Mouse (Mus musculus) olfactory bulb, adult 2 months (tissue): Measurements from ENCODE around the gene Dnajc5. TPM values are rescaled to one million over a fixed set of nuclear protein-coding genes. Genes with fewer than 3 reads are reported as not detected.

Source experiments
- H3K27ac ChIP-seq: fragments of 200-500 bp; 2 replicates; pipeline ENCODE4 v1.5.1; 2012; ENCODE audit warnings: low read depth, low read length; ENCODE audit not compliant: insufficient read depth
- H3K4me1 ChIP-seq: fragments of 200-500 bp; 2 replicates; pipeline ENCODE4 v1.6.1; 2012; ENCODE audit warnings: low read length; ENCODE audit not compliant: control insufficient read depth, insufficient read depth
- H3K4me3 ChIP-seq: fragments of 200-500 bp; 2 replicates; pipeline ENCODE4 v1.5.1; 2012; ENCODE audit warnings: mild to moderate bottlenecking, low read depth, low read length, moderate library complexity; ENCODE audit not compliant: insufficient read depth
- CTCF ChIP-seq: fragments of 200-500 bp; IDR thresholded peaks from 2 replicates; pipeline ENCODE4 v1.5.1; 2012; ENCODE audit warnings: low read depth, mild to moderate bottlenecking, low read length, moderate library complexity; ENCODE audit not compliant: insufficient read depth
- POLR2A ChIP-seq: fragments of 200-500 bp; IDR thresholded peaks from 2 replicates; pipeline ENCODE4 v1.6.1; 2012; ENCODE audit warnings: mild to moderate bottlenecking, low read depth, low read length, moderate library complexity; ENCODE audit not compliant: insufficient read depth
- WGBS: fragments of 180-500 bp; shearing (Covaris S2); methylation state at CpG from one replicate; pipeline ENCODE4 v1.1.7; 2018; 5-methylcytosine and 5-hydroxymethylcytosine counted together
- polyA plus RNA-seq: library from polyadenylated mRNA; stranded (reverse); fragments of >200 nt; gene quantifications from 2 replicates; pipeline ENCODE4 v1.2.4, GENCODE M21; 2012; ENCODE audit warnings: low replicate concordance; ENCODE audit not compliant: missing spikeins, insufficient read depth, insufficient read length

Dnajc5 gene
- polyA plus RNA-seq, 1 experiment = 447 TPM

DNA sequence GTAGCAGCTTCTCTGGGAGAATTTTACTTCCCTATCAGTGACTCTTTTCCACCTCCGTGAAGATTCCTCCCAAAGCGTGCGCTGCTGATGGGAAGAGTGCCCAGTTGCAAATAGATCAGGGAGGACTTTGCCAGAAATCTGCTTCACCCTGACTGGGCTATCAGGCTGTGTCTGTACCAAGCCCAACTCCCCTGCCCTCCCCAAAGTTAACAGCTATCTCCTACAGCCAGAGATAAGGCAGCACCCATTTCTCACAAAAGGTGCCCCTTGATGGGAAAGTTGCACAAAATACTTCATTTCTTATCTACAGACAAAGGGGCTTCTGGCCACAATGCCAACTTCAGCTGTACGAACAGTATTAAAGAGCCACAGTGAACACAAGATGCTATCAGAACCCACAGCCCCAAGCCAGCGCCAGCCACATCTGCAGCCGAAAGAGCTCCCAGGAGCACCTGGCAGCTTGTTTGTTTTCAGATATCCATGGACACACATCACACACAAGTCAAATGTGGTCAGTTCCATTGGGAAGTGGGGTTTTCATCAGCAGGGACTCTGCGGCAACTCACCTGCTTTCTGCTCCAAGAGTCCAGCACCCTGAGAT is 57.8 kb downstream of the Dnajc5 start:
- whole genome bisulfite sequencing = 52% methylated on average over 7 of the region's 7 CpGs
- no peak overlapping the region for H3K27ac ChIP-seq
- no peak for TF ChIP-seq CTCF
- H3K4me3 ChIP-seq = no peak overlapping the region
- peaks cover 23% of the 10 kb centered on the region for H3K4me1 ChIP-seq

DNA sequence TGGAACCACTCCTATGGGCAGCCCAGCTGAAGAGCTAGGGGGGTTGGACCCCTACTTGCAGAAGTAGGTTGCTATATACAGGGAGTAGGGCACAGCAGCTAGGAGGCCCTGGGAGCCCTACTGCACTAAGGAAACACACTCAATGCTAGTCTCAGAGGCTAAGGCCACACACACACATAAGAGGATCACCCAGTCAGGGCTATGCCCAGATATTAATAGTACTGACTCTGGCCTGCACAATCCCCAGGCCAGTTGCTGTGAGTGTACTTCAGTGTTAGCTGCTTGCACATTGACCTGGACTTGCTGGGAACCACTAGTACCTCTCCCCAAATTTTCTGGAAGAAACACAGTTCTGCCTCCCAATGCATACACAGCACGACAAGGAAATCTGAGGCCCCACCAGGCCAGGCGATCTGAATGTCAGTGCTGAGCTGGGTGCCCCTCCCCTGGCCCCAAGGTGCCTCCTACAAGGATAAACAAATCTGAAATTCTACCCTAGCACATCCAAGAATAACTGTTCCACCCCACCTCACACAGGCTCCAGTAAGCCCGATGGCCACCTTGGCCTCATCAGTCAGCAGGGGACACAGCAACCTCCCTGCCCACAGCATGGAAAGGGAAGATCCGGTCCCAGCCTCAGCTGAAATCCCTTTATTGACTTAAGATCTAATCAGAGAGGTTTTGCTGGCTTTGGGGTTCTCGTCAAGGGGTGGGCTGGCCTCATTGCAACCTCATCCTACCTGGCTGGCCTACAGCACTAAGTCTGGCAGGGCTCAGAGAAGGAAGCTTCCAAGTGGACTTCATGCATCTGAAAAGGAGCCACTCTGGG is 58.7 kb downstream of the Dnajc5 start:
- WGBS = 74% methylated on average over 5 of the region's 5 CpGs
- Histone ChIP-seq H3K4me3 (no peak overlapping the region), H3K4me1 (peaks cover 23% of the 10 kb centered on the region), H3K27ac (no peak overlapping the region)
- TF ChIP-seq POLR2A (no peak), CTCF (no peak)

DNA sequence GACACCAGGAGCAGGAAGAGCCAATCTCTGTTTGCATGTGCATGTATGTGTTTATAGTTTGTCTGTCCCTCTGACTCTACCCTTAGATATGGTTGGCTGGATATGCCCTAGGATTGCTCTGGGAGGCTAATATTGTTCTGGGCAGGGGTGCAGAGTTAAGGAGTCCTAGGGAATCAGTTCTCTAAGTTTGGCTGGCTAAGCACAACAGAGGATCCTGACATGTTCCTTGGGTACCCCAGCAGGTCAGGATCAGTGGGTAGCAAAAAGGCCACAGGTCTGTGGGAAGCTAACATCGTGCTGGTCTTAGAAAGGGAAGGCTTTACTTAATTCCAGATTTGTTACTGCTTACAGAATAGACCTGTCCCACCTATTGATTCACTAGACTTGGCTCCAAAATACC is 59.4 kb downstream of the Dnajc5 start:
- Histone ChIP-seq H3K4me1 (peaks cover 23% of the 10 kb centered on the region), H3K27ac (no peak overlapping the region), H3K4me3 (no peak overlapping the region)
- TF ChIP-seq CTCF (no peak), POLR2A (no peak)
- 86% methylated on average over 1 of the region's 1 CpGs for WGBS

GRCm38 (mm10) chr2:181580131-181580772 is 60.0 kb downstream of the Dnajc5 start:
- H3K27ac ChIP-seq = no peak overlapping the region
- 75% methylated on average over 5 of the region's 5 CpGs for WGBS
- H3K4me3 ChIP-seq = peak overlapping the region; percentile 81
- TF ChIP-seq CTCF (no peak), POLR2A (no peak)
- H3K4me1 ChIP-seq = peaks cover 23% of the 10 kb centered on the region

DNA sequence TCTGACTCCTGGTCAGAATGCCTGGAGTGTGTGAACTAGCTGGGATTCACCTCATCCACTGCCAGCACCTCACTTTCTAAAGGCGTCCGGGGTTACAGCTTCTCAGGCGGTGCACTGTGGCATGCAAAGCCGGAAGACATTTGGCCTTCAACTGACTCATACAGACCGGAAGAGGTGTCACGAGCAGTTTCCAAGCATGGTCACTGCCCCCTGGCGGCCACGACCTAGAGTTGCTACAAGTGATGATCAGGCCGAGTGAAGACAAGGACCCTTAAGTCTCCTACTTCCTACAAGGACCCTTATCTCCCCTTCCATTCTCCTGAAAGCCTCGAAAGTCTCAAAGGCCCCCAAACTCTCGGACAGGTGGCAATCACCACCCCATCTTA is 60.7 kb downstream of the Dnajc5 start:
- H3K4me1 ChIP-seq = peaks cover 23% of the 10 kb centered on the region
- 0% methylated on average over 11 of the region's 11 CpGs for WGBS

GRCm38 (mm10) chr2:181581402-181582120 is 61.3 kb downstream of the Dnajc5 start:
- H3K27ac ChIP-seq = peak overlapping the region; percentile 91
- TF ChIP-seq POLR2A (peak; percentile 43; the same call in 1 of the 2 replicates), CTCF (no peak; the same call in 1 of the 2 replicates)
- peak overlapping the region; percentile 81 for H3K4me3 ChIP-seq
- peaks cover 23% of the 10 kb centered on the region for H3K4me1 ChIP-seq
- under 1% methylated on average over 49 of the region's 49 CpGs for WGBS

More for the DNA sequence above, 60.7 kb downstream of the Dnajc5 start:
- TF ChIP-seq CTCF = peak; percentile 81
- peak; percentile 35 for TF ChIP-seq POLR2A
- Histone ChIP-seq H3K4me3 (peak overlapping the region; percentile 81), H3K27ac (peak overlapping the region; percentile 91)

DNA sequence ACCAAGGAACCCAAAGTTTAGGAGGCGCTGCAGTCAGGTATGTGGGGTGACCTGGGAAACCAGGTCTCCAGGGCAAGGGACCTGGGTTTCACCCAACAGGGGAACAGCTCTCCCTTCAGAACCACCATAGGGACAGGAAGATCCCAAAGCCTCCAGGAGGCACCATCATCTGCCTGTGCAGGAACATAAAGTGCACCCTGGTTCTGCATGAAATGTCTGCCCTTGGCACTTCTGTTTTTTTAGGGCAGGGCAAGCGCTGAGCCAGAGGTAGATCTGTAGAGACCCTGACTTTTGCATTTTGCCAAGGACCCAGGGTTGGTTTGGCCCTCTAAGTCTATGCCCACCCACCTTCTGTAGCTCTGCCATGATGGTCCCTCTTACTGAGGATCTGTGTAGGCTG is 62.1 kb downstream of the Dnajc5 start:
- H3K27ac ChIP-seq = no peak overlapping the region
- TF ChIP-seq POLR2A (no peak), CTCF (no peak)
- 83% methylated on average over 2 of the region's 2 CpGs for WGBS
- H3K4me1 ChIP-seq = peaks cover 20% of the 10 kb centered on the region
- H3K4me3 ChIP-seq = no peak overlapping the region

- peaks cover 17% of the 10 kb centered on the region for H3K4me1 ChIP-seq
- WGBS = 82% methylated on average over 1 of the region's 1 CpGs
These were observed 62.7 kb downstream of the Dnajc5 start for GRCm38 (mm10) chr2:181582939-181583338.

More at GRCm38 (mm10) chr2:181582939-181583338, 62.7 kb downstream of the Dnajc5 start:
- H3K4me3 ChIP-seq = no peak overlapping the region
- no peak overlapping the region for H3K27ac ChIP-seq
- TF ChIP-seq POLR2A (no peak), CTCF (no peak)
